Mouse (Mus musculus): Measurements from ENCODE around the gene Myo16. TPM values are rescaled to one million over a fixed set of nuclear protein-coding genes. Genes with fewer than 3 reads are reported as not detected.
A peak's percentile ranks its signal among the peaks of the same experiment; 100 is the strongest.

Myo16 gene
- polyA plus RNA-seq, 1 experiment: 0.12 TPM

DNA sequence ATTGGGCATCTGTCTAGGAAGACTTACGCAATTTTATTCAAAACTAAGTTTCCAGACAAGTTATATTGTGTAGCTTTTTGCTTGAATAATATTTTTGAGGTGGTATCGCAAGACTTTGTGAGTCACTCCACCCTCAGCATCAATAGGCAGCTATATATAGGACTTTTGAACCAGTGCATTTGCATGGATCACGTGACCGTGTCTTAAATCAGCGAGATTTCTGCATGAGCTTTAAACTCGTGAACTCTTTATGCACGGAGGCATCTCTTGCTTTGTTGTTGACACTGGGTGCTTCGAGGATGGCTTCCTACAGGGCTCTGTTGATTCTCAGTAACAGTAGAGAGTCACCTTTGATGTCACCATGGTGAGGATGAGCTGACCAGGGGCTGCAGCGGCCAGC is 262.2 kb downstream of the Myo16 start:
- Histone ChIP-seq H3K4me1 (ENCODE audit: control insufficient read depth, insufficient read depth, low read length) (no peaks in the 10 kb centered on the region), H3K4me3 (ENCODE audit: insufficient read depth, low read length) (no peak overlapping the region), H3K27ac (ENCODE audit: insufficient read depth, low read length) (no peak overlapping the region)
- no peak for TF ChIP-seq POLR2A (IDR thresholded peaks at IDR 0.05; ENCODE audit: low read depth, low read length)
- TF ChIP-seq CTCF (IDR thresholded peaks at IDR 0.05; ENCODE audit: borderline replicate concordance, insufficient read depth, low read length): no peak

DNA sequence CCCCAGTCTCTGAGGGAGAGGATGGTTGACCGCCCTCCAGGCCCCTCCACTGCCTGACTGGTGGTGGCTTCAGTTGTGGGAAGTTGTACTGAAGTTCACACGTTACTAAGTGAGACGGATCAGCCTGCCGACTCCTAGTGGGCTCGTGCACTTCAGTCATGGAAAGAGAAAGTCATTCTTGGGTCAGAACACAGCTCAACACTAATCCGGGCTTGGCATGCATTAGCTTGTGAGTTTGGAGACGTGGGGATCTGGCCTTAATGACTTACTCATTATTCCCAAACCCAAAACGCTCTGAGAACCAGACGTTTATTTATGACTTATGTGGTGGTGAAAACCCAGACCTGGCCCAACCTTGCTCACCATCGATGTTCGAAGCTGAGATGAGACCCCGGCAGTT is 263.1 kb downstream of the Myo16 start:
- no peak for TF ChIP-seq CTCF (IDR thresholded peaks at IDR 0.05; ENCODE audit: borderline replicate concordance, insufficient read depth, low read length)
- TF ChIP-seq POLR2A (IDR thresholded peaks at IDR 0.05; ENCODE audit: low read depth, low read length): no peak
- no peak overlapping the region for H3K27ac ChIP-seq (ENCODE audit: insufficient read depth, low read length)
- H3K4me1 ChIP-seq (ENCODE audit: control insufficient read depth, insufficient read depth, low read length): no peaks in the 10 kb centered on the region
- H3K4me3 ChIP-seq (ENCODE audit: insufficient read depth, low read length): no peak overlapping the region

DNA sequence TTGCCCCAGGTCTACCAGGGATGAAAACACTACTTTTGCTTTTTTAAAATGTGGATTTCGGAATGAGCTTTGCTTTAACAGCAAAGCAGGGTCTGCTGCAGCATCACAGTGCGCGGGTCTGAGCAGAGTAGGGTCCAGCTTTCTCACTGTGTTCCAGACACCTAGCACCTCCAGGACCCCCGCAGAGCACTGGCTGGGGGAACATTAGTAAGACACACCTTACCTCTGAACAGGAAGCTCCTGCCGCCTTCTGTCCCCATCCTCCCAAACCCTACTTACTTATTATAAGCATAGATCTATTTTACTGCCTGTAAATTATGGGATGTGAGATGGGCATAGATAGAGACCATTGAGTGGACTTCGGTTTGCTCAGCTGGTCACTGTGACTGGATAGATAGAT is 263.6 kb downstream of the Myo16 start:
- TF ChIP-seq CTCF (IDR thresholded peaks at IDR 0.05; ENCODE audit: borderline replicate concordance, insufficient read depth, low read length): no peak
- H3K27ac ChIP-seq (ENCODE audit: insufficient read depth, low read length): no peak overlapping the region
- no peak overlapping the region for H3K4me3 ChIP-seq (ENCODE audit: insufficient read depth, low read length)
- no peaks in the 10 kb centered on the region for H3K4me1 ChIP-seq (ENCODE audit: control insufficient read depth, insufficient read depth, low read length)

DNA sequence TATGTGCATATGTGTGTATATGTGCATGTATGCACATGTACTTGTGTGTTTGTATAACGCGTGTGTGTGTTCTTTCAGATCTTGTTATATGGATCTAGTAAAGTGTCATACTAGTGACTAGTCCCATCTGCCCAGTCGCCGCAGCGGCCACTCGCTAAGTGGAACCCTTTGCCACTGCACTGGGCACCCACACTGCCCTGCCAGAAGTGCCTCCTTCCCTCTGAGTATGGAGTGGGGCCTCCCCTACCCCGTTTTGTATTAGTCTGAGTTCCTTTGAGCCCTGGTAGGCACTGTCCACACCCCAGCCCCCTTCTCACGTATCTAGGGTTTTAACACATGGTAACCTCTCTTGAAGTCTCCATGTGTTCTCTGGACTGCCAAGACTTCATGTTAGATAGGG is 264.3 kb downstream of the Myo16 start:
- H3K4me3 ChIP-seq (ENCODE audit: insufficient read depth, low read length): no peak overlapping the region
- TF ChIP-seq CTCF (IDR thresholded peaks at IDR 0.05; ENCODE audit: borderline replicate concordance, insufficient read depth, low read length) (no peak), POLR2A (IDR thresholded peaks at IDR 0.05; ENCODE audit: low read depth, low read length) (no peak)
- no peaks in the 10 kb centered on the region for H3K4me1 ChIP-seq (ENCODE audit: control insufficient read depth, insufficient read depth, low read length)
- H3K27ac ChIP-seq (ENCODE audit: insufficient read depth, low read length): no peak overlapping the region

DNA sequence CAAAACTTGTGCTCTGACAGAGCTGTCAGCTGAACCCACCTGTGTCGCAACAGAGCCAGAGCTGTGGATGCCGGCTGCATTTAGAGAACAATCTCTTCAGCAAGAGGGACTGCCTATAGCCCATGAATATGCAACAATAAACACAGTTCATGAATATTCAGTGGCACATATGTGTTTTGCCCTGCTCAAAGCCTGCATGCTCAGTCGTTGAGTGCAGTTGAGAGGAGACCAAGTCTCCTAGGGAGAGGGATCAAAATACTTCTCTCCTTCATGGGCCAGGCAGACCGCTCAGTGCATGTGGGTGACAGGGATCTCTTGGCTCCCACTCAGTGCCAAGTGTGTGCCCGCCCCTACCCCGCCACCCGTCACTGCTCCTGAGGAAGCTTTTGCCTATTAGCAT is 265.3 kb downstream of the Myo16 start:
- H3K4me1 ChIP-seq (ENCODE audit: control insufficient read depth, insufficient read depth, low read length): no peaks in the 10 kb centered on the region
- TF ChIP-seq POLR2A (IDR thresholded peaks at IDR 0.05; ENCODE audit: low read depth, low read length) (no peak), CTCF (IDR thresholded peaks at IDR 0.05; ENCODE audit: borderline replicate concordance, insufficient read depth, low read length) (no peak)
- no peak overlapping the region for H3K4me3 ChIP-seq (ENCODE audit: insufficient read depth, low read length)
- no peak overlapping the region for H3K27ac ChIP-seq (ENCODE audit: insufficient read depth, low read length)

DNA sequence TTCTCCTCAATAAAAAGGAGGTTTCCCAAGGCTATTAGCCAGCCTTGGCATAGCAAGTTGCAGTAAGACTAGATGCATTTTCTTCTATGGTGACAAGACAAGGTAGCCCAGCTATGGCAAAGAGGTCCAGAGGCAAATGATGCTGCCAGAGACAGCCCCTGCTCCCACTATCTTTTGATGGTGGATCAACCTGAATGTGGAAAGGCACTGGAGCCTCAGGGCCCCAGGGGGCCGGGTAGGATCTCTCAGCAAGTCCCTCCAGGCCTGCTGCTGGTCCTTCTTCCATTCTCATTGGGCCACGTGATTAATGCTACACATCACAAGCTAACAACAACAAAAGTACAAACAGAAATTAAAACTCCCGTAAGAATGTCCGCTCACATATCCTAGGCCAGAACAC is 266.0 kb downstream of the Myo16 start:
- Histone ChIP-seq H3K4me1 (ENCODE audit: control insufficient read depth, insufficient read depth, low read length) (no peaks in the 10 kb centered on the region), H3K27ac (ENCODE audit: insufficient read depth, low read length) (no peak overlapping the region), H3K4me3 (ENCODE audit: insufficient read depth, low read length) (no peak overlapping the region)
- no peak for TF ChIP-seq CTCF (IDR thresholded peaks at IDR 0.05; ENCODE audit: borderline replicate concordance, insufficient read depth, low read length)
- no peak for TF ChIP-seq POLR2A (IDR thresholded peaks at IDR 0.05; ENCODE audit: low read depth, low read length)

DNA sequence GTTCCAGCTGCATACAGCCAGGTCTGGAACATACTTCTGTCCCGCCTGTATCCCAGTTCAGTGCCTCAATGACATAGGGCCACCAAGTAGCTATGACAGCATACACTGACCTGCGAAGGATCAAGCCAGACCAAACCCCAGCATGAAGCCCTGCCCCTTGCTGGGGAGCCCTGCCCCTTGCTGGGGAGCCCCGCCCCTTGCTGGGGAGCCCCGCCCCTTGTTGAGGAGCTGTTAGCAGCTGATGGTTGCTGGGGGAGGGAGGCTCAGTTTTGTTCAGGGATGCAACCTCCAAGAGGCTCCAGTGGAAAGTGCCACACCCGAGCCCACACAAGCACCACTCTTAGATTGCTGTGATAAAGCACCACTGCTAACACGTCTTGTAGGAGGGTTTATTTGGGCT is 266.8 kb downstream of the Myo16 start:
- no peaks in the 10 kb centered on the region for H3K4me1 ChIP-seq (ENCODE audit: control insufficient read depth, insufficient read depth, low read length)
- TF ChIP-seq CTCF (IDR thresholded peaks at IDR 0.05; ENCODE audit: borderline replicate concordance, insufficient read depth, low read length) (no peak), POLR2A (IDR thresholded peaks at IDR 0.05; ENCODE audit: low read depth, low read length) (no peak)
- H3K4me3 ChIP-seq (ENCODE audit: insufficient read depth, low read length): no peak overlapping the region
- H3K27ac ChIP-seq (ENCODE audit: insufficient read depth, low read length): no peak overlapping the region

DNA sequence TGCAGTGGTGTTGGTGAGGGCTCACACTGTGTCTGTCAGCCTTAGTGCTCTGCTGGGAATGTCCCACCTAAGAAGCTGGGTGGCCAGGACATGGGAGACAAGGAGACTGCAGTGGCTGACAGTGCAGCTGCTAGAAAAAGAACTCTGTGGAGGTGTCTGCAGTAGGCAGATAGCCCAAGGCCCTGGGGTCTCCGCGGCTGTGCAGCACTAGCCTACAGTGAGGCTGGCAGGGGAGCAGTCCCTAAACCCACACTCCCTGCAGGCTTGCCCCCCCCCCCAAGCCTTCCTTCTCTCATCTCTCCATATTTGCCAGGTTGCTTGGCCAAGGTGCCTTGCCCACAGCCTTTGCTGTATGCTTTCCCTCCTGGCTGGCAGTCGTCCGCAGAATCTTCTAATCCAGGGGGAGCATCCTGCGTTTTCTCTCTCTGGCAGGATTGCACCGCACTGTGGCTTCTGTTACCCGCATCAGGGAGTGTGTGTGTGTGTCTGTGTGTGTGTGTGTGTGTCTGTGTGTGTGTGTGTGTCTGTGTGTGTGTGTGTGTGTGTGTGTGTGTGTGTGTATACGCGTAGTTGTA is 267.9 kb downstream of the Myo16 start:
- no peaks in the 10 kb centered on the region for H3K4me1 ChIP-seq (ENCODE audit: control insufficient read depth, insufficient read depth, low read length)
- no peak for TF ChIP-seq CTCF (IDR thresholded peaks at IDR 0.05; ENCODE audit: borderline replicate concordance, insufficient read depth, low read length)
- TF ChIP-seq POLR2A (IDR thresholded peaks at IDR 0.05; ENCODE audit: low read depth, low read length): no peak
- H3K27ac ChIP-seq (ENCODE audit: insufficient read depth, low read length): no peak overlapping the region
- H3K4me3 ChIP-seq (ENCODE audit: insufficient read depth, low read length): no peak overlapping the region

DNA sequence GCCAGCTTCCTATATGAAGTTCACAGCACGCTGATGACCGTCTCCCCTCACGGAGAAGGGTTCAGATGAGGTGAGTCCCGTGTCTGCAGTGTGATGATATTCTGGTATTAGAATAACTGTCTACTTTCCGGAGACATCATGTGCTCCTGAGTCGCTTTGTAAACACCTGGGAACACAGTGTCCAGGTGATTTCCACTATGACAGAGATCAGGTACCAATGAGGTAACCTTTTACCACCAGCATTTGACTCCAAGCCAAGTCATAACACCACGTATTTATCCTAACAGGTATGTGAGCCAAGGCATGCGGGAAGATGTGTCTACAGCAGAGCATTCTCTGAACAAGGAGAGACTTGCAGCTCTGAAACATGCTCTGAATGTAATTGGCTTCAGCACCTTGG is 281.8 kb downstream of the Myo16 start:
- Histone ChIP-seq H3K4me3 (ENCODE audit: insufficient read depth, low read length) (no peak overlapping the region), H3K27ac (ENCODE audit: insufficient read depth, low read length) (no peak overlapping the region), H3K4me1 (ENCODE audit: control insufficient read depth, insufficient read depth, low read length) (no peaks in the 10 kb centered on the region)
- no peak for TF ChIP-seq POLR2A (IDR thresholded peaks at IDR 0.05; ENCODE audit: low read depth, low read length)
- TF ChIP-seq CTCF (IDR thresholded peaks at IDR 0.05; ENCODE audit: borderline replicate concordance, insufficient read depth, low read length): no peak

DNA sequence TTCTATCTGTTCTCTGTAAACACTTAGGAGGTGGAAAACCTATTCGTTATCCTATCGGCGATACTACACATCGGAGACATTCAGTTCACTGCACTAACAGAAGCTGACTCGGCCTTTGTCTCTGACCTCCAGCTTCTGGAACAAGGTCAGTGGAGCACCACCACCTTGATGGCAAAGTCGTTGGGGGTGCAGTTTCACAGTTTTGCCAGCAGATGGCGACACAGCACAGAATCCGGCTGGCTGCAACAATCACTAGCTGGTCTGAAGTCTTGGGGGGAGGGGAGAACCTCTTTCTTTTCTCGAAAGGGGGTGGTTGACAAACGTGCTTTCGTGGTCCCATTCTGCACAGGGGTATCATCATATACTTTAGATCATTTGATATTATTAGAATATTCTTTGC is 285.1 kb downstream of the Myo16 start:
- H3K4me3 ChIP-seq (ENCODE audit: insufficient read depth, low read length): no peak overlapping the region
- H3K27ac ChIP-seq (ENCODE audit: insufficient read depth, low read length): no peak overlapping the region
- TF ChIP-seq CTCF (IDR thresholded peaks at IDR 0.05; ENCODE audit: borderline replicate concordance, insufficient read depth, low read length): peak; percentile 94
- TF ChIP-seq POLR2A (IDR thresholded peaks at IDR 0.05; ENCODE audit: low read depth, low read length): no peak
- no peaks in the 10 kb centered on the region for H3K4me1 ChIP-seq (ENCODE audit: control insufficient read depth, insufficient read depth, low read length)
